Mouse (Mus musculus): ENCODE measurements around the gene Prss36.

Prss36 gene

GRCm38 (mm10) chr7:127935028-127935722 is 11.3 kb downstream of the Prss36 start:
- in situ Hi-C loops (cut with MboI, MseI) = no loop called here

DNA sequence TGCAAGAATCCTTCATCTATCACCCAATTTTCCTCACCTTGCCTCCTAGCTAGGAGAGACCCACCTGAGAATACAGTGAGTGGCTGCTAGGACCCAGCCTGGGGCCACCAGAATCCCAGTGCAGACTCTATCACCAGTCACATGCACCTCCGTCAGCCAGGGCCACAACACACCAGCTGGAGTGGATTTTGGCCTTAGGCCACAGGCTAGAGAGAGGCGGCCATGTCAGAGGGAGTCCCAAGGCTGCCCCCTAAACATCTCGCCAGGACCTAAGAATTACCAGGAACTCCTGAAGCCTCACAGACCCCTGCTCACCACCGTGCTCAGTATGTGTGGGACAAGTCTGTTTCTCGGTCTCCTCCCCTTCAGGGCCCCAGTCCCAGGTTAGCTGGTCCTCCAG is 12.4 kb downstream of the Prss36 start:
- in situ Hi-C loops (cut with MboI, MseI) = no loop called here

DNA sequence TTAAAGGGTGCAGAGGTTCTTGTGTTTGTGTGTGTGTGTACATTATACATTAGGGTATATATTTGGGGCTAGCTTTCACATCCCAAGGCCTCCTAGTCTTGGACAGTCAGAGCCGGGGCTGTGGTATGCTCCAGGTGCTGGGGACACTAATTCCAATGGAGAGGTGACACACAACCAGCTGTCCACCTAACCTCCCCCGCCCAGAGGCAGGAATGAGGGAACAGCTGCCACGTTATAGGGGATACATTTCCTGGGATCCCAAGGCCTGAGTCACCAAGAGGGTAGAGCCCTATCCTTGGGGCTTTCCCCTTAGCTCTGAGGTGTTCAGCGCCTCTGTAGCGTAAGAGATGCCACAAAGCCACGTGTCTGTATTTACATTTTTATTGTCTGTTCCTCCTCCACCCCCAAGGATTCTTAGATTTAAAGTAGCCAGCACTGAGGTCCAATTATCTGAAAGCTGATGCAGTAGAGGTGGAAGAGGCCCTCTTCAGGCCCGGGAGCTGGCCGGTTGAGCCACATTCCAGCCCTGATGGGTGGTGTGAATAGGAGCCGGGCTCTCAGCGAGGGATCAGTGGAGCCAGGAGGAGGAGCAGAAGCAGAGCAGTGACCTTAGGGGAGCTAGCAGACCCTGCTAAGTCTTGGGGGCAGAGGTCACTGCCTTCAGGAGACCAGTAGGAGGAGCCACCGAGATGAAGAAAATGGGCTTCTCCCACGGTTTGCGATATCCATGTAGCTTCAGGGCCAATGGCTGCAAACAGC is 14.1 kb downstream of the Prss36 start:
- in situ Hi-C loops (cut with MboI, MseI) = no loop called here

GRCm38 (mm10) chr7:127931351-127932135 is 15.0 kb downstream of the Prss36 start:
- in situ Hi-C loops (cut with MboI, MseI) = no loop called here

DNA sequence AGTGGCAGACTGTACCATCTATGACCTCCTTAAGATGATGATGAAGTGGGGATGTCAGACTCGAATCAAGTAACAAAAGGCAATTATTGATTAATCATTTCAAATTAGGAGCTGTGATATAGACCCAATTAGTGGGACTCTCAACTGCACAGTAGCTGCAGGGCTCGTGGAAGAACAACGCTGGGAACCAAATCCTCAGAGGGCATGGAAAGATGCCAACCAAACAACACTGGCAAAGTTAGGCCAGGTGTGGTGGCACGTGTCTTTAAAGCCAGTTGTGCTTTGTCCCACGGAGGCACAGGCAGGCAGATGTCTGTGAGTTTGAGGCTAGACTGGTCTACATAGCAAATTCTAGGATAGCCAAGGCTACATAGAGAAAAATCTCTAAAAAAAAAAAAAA is 15.9 kb downstream of the Prss36 start:
- in situ Hi-C loops (cut with MboI, MseI) = no loop called here

GRCm38 (mm10) chr7:127929923-127930322 is 16.6 kb downstream of the Prss36 start, which contains the start of gene Prss8:
Prss8 (minus strand) TSS chr7:127930104.
- in situ Hi-C loops (cut with MboI, MseI) = no loop called here

GRCm38 (mm10) chr7:127928596-127928995 is 17.9 kb downstream of the Prss36 start:
- in situ Hi-C loops (cut with MboI, MseI) = no loop called here

GRCm38 (mm10) chr7:127927726-127928125 is 18.8 kb downstream of the Prss36 start:
- in situ Hi-C loops (cut with MboI, MseI) = no loop called here

- in situ Hi-C loops (cut with MboI, MseI) = no loop called here
These were observed 19.7 kb downstream of the Prss36 start for GRCm38 (mm10) chr7:127926846-127927245.

DNA sequence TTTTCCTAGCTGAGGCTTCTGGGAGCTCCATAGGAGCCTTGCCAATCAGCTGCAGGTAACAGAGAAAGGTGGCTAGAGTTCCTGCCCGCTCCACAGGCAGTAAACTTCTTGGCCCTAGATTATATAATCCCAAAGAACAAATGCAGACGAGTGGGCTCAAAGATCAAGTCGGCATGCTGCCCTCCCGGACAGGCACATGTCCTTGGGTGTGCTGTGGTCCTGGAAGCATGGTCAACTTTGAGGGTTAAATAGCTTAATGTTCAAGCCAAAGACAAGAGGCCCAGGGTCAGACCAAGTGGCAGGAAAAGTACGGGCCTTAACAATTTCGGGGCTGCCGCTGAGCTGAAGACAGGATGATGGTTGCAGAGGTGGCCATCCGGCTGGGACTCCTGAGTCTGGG is 20.5 kb downstream of the Prss36 start:
- in situ Hi-C loops (cut with MboI, MseI) = no loop called here

- in situ Hi-C loops (cut with MboI, MseI) = no loop called here
These were observed 21.3 kb downstream of the Prss36 start for GRCm38 (mm10) chr7:127925252-127925651.

DNA sequence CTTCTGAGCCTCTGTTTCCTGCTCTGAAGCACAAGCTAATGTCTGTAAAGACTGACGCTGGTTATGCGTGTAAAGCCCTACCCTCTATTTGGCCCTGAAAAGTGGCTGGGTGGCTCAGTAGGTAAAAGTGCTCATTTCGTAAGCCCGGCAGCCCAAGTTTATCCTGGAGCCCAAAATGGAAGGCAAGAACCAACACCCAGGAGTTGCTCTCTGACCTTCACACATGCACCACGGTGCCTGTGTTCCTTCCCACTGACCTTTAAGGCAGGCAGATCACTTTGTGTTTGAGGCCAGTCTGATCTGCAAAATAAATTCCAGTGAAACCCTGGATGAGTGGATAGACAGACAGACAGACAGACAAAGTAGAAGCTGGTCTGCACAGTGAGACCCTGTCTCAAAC is 22.8 kb downstream of the Prss36 start:
- in situ Hi-C loops (cut with MboI, MseI) = no loop called here

GRCm38 (mm10) chr7:127922451-127923275 is 23.9 kb downstream of the Prss36 start:
- in situ Hi-C loops (cut with MboI, MseI) = no loop called here

GRCm38 (mm10) chr7:127921516-127921915 is 25.0 kb downstream of the Prss36 start:
- in situ Hi-C loops (cut with MboI, MseI) = no loop called here

DNA sequence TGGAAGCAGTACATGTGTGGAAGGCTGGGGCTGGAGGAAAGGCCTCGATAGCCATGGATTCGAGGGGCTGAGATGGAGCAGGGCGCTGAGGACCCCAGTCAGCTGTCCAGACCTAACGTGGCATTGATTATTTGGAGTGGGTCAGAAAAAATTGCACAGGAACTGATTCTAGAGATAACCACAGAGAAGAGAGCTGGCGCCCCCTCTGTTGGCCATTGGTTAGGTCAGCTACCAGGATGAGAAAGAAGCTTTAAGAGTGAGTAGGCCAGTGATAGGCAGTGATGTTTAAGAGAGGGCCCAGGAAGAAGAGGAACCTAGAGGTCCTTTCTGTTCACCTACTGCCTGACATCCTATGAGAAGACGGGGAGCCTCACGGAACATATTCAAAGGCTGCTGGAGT is 27.2 kb downstream of the Prss36 start:
- in situ Hi-C loops (cut with MboI, MseI) = no loop called here

- in situ Hi-C loops (cut with MboI, MseI) = no loop called here
These were observed 28.3 kb downstream of the Prss36 start for GRCm38 (mm10) chr7:127918203-127918602.

DNA sequence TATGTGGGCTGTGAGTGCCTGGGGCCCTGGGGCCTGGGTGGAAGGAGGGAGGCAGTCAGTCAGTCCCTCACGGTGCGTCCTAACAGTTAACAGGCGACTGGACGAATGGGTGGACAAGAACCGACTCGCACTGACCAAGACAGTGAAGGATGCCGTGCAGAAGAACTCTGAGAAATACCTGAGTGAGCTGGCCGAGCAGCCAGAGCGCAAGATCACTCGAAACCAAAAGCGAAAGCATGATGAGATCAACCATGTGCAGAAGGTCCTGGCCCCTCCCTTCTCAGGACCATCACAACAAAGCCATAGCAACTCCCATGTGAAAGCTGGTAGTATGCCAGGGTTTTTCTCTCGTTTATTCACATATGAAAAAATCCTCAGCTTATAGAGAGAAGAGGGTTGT is 31.2 kb downstream of the Prss36 start:
- in situ Hi-C loops (cut with MboI, MseI) = no loop called here

- in situ Hi-C loops (cut with MboI, MseI) = no loop called here
These were observed 33.6 kb downstream of the Prss36 start for GRCm38 (mm10) chr7:127912938-127913337.

GRCm38 (mm10) chr7:127912190-127912871 is 34.2 kb downstream of the Prss36 start, which contains the start of gene Kat8:
Kat8 (plus strand) TSS chr7:127912516.
- in situ Hi-C loops (cut with MboI, MseI) = no loop called here

DNA sequence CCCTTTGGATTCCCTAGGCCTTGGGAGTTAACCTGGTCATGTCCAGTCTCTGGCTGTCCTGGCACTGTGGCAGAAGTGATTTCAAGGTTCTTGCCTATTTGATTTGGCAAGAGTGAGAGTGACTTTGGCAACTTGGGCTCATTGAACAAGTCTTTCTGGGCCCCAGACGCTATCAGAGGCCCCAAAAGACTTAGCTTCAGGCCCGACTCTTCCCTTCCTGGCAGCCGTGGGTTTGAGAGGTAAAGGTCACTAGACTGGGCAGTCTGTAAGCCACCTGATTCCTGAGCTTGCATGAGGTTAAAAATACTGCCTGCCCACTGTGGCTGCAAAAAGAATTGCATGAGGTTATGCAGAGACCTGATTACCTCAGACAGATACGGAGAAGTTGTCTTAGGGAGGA is 37.9 kb downstream of the Prss36 start:
- in situ Hi-C loops (cut with MboI, MseI) = no loop called here

DNA sequence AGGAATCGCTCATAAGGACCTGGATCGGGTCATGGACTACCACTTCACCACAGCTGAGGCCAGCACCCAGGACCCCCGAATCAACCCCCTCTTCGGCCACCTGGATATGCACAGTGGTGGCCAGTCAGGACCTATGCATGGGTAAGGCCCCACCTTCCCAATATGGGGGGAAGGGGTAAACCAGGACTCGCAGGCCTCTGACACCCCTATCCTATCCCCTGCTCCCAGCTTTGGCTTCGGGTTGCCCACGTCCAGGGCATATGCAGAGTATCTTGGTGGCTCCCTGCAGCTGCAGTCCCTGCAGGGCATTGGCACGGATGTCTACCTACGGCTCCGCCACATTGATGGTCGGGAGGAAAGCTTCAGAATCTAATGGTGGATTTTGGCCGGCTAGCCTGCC is 38.6 kb downstream of the Prss36 start:
- in situ Hi-C loops (cut with MboI, MseI) = no loop called here
